Mouse (Mus musculus) retina, postnatal 7 days (tissue): ENCODE measurements around the gene Ppp1r1c.
A peak's percentile ranks its signal among the peaks of the same experiment; 100 is the strongest.

ENCODE experiments used
- DNase-seq: peaks from one replicate; pipeline ENCODE4 v3.0.0-alpha.2; 2012; ENCODE audit warnings: low read depth, low spot score

Gene Ppp1r1c

GRCm38 (mm10) chr2:79856874-79857273, 149.3 kb downstream of the Ppp1r1c start:
- no peak for DNase-seq

GRCm38 (mm10) chr2:79865275-79865999, 157.9 kb downstream of the Ppp1r1c start:
- DNase-seq = peak; percentile 54
